Mouse (Mus musculus) hindbrain, embryonic 14.5 days (tissue): ENCODE results near the gene Rnf185. TPM values are rescaled to one million over a fixed set of nuclear protein-coding genes. Genes with fewer than 3 reads are reported as not detected.

Experiments
- ATAC-seq: fragments of 200-750 bp; cut with Nextera tagmentation; 2 replicates; pipeline ENCODE4 v1.8.0; 2017; ENCODE audit warnings: moderate number of reproducible peaks, mild to moderate bottlenecking, moderate TSS enrichment, moderate library complexity; ENCODE audit not compliant: low FRiP score
- DNase-seq: peaks from one replicate; pipeline ENCODE4 v3.0.0-alpha.2; 2015; ENCODE audit warnings: low spot score
- H3K27ac ChIP-seq: fragments of 300-500 bp; sonication (generic); 2 replicates; pipeline ENCODE4 v1.5.1; 2014; ENCODE audit warnings: mild to moderate bottlenecking, moderate library complexity
- H3K27me3 ChIP-seq: fragments of 300-500 bp; sonication (generic); 2 replicates; pipeline ENCODE4 v1.6.1; 2014; ENCODE audit warnings: mild to moderate bottlenecking, low read length, mixed read lengths; ENCODE audit not compliant: control insufficient read depth, insufficient read depth
- H3K36me3 ChIP-seq: fragments of 300-500 bp; sonication (generic); replicated peaks from 2 replicates; pipeline ENCODE4 v1.6.1; 2014; ENCODE audit not compliant: control insufficient read depth, insufficient read depth
- H3K4me1 ChIP-seq: fragments of 300-500 bp; sonication (generic); replicated peaks from 2 replicates; pipeline ENCODE4 v1.6.1; 2014; ENCODE audit warnings: antibody characterized with exemption, low read length, mixed read lengths; ENCODE audit not compliant: control insufficient read depth, insufficient read depth
- H3K4me2 ChIP-seq: fragments of 300-500 bp; sonication (generic); replicated peaks from 2 replicates; pipeline ENCODE4 v1.6.1; 2014; ENCODE audit warnings: mild to moderate bottlenecking, moderate library complexity
- H3K4me3 ChIP-seq: fragments of 300-500 bp; sonication (generic); replicated peaks from 2 replicates; pipeline ENCODE4 v1.5.1; 2014; ENCODE audit warnings: mild to moderate bottlenecking, low read length
- H3K9ac ChIP-seq: fragments of 300-500 bp; sonication (generic); 2 replicates; pipeline ENCODE4 v1.6.1; 2014
- H3K9me3 ChIP-seq: fragments of 300-500 bp; sonication (generic); 2 replicates; pipeline ENCODE4 v1.6.1; 2016; ENCODE audit warnings: low read length; ENCODE audit not compliant: control insufficient read depth
- WGBS: fragments of 180-500 bp; shearing (Covaris S2); extraction: QIAGEN DNeasy Blood & Tissue Kit; methylation state at CpG from one replicate; pipeline ENCODE4 v1.1.7; 2014; 5-methylcytosine and 5-hydroxymethylcytosine counted together
- polyA plus RNA-seq: library from polyadenylated mRNA; unstranded; fragments of >200 nt; fragmentation: Nextera tagmentation; extraction: Ambion mirVana; gene quantifications from 2 replicates; pipeline ENCODE4 v1.2.1, GENCODE M21; 2014

Gene Rnf185
- 46.3 and 50.6 TPM in 2 replicates for polyA plus RNA-seq

DNA sequence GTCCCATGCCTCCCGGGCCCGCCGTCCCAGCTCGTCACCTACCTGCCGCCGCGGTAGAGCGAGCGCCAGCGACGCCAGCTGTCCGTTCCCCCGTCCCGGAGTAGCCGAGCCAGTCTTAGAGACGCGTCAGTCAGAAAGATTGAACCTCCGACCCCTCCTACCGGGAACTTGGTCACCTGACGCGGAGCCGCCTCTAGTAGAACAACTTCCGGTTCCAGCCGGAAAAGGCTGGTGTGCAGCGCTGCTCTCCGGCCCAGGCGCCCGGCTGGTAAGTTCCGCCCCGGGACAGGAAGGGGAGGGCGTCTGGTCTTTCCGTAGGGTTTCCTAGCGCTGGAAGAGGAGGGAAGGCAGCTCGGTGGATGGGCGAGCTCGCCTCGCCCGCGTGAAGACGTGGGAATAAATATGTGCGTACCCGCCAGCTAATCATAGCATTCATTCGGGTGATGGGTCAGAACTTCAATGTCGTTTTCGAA is at the start of gene Rnf185:
Gene Rnf185 (minus strand): TSS at position 197 of the 473 bp plus-strand sequence.
- Histone ChIP-seq H3K27ac (peak within 1 kb of the TSS; percentile 84), H3K27me3 (no peaks in the 10 kb centered on the region), H3K9ac (peak within 1 kb of the TSS; percentile 76), H3K4me1 (peaks cover 25% of the 10 kb centered on the region), H3K9me3 (no peaks in the 10 kb centered on the region), H3K4me3 (peak within 1 kb of the TSS; percentile 76), H3K36me3 (no peaks in the 10 kb centered on the region), H3K4me2 (peak within 1 kb of the TSS; percentile 94)
- ATAC-seq, result peak; percentile 98
- under 1% methylated on average over 45 of the region's 45 CpGs for WGBS
- DNase-seq, result peak; percentile 94

DNA sequence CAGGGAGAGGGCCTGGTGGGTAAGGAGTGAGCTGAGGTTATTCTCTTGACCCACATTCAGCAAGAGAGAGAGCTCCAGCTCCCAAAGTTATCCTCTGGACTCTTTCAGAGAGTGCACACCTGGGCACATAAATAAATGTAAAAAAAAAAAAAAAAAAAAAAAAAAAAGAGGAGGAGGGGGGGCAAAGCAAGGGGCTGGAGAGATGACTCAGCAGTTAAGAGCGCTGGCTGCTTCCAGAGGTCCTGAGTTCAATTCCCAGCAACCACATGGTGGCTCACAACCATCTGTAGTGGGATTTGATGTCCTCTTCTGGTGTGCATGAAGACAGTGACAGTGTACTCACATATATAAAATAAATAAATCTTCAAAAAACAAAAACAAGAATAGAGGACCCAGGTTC is 45.1 kb upstream of the Rnf185 start:
- Histone ChIP-seq H3K4me2 (no peak overlapping the region), H3K9me3 (no peaks in the 10 kb centered on the region), H3K36me3 (no peaks in the 10 kb centered on the region), H3K27ac (no peak overlapping the region), H3K9ac (no peak overlapping the region), H3K4me3 (no peak overlapping the region), H3K4me1 (no peaks in the 10 kb centered on the region), H3K27me3 (no peaks in the 10 kb centered on the region)
- WGBS, result 100% methylated on average over 1 of the region's 1 CpGs
- ATAC-seq, result no peak
- DNase-seq, result no peak

DNA sequence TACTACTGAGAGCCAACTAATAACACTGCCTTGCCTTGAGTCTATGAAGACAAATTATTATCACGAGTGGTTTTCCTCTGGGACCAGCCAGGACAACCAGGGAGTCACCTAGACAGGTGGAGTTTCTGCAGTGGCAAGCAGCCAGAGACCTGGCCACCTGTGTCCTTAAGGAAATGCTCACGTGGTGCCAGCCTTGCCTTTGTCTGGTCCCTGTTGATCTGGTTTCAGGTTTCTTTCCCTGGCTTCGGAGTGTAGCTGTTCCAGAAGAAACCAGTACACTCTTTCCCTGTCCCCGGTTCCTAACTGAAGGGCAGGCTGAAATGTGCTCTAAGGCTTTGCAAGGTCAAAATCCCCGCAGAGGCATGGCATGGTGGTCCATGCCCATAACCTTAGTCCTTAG is 44.6 kb upstream of the Rnf185 start:
- WGBS, result 63% methylated on average over 5 of the region's 5 CpGs
- Histone ChIP-seq H3K9me3 (no peaks in the 10 kb centered on the region), H3K27ac (no peak overlapping the region), H3K27me3 (no peaks in the 10 kb centered on the region), H3K4me2 (no peak overlapping the region), H3K36me3 (no peaks in the 10 kb centered on the region), H3K4me1 (no peaks in the 10 kb centered on the region), H3K9ac (no peak overlapping the region), H3K4me3 (no peak overlapping the region)
- DNase-seq, result no peak
- no peak for ATAC-seq

DNA sequence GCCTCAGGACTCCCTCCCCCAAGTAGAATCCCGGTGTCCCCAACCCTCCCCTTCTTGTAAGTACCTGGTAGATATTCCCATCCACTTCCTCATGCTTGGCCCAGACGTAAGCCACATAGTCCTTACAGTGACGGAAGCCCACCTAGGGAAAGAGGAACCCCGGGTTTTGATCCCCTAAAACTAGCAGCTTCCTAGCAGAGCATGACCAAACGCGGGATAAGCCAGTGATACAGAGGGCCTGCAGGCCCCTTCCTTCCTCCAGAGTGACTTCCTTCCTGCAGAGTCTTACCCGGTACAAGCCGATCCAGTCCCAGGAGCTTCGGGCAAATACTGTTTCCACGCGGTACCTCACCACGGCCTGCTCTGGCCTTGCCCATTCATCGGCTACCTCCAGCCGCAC is 43.3 kb upstream of the Rnf185 start:
- DNase-seq, result no peak
- H3K9ac ChIP-seq, result no peak overlapping the region
- no peak for ATAC-seq
- no peaks in the 10 kb centered on the region for H3K9me3 ChIP-seq
- H3K27ac ChIP-seq, result no peak overlapping the region
- no peaks in the 10 kb centered on the region for H3K27me3 ChIP-seq
- no peaks in the 10 kb centered on the region for H3K36me3 ChIP-seq
- no peaks in the 10 kb centered on the region for H3K4me1 ChIP-seq
- H3K4me2 ChIP-seq, result no peak overlapping the region
- no peak overlapping the region for H3K4me3 ChIP-seq
- WGBS, result 91% methylated on average over 14 of the region's 14 CpGs

DNA sequence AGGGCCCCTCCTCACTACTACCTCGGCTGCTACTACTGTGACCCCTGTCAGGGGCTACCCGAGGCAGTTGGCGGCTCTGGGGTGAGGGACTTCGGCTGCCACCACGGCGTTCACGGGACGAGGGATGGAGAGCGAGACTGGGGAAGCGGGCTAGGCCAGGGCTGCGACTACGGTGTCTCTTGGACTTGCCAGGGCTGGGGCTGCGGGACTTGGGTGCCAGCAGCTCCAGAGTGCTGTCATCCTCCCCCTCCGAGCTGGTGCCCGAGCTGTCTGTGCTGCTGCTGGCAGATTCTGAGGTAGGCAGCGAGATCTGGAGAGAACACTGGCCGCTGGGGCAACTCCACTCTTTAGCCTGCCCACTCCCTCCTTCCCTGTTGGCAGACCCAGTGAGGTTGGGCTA is 42.7 kb upstream of the Rnf185 start:
- no peaks in the 10 kb centered on the region for H3K27me3 ChIP-seq
- no peak for ATAC-seq
- H3K4me3 ChIP-seq, result no peak overlapping the region
- no peaks in the 10 kb centered on the region for H3K36me3 ChIP-seq
- H3K27ac ChIP-seq, result no peak overlapping the region
- WGBS, result 82% methylated on average over 17 of the region's 17 CpGs
- no peak for DNase-seq
- no peak overlapping the region for H3K4me2 ChIP-seq
- H3K4me1 ChIP-seq, result no peaks in the 10 kb centered on the region
- no peak overlapping the region for H3K9ac ChIP-seq
- H3K9me3 ChIP-seq, result no peaks in the 10 kb centered on the region

DNA sequence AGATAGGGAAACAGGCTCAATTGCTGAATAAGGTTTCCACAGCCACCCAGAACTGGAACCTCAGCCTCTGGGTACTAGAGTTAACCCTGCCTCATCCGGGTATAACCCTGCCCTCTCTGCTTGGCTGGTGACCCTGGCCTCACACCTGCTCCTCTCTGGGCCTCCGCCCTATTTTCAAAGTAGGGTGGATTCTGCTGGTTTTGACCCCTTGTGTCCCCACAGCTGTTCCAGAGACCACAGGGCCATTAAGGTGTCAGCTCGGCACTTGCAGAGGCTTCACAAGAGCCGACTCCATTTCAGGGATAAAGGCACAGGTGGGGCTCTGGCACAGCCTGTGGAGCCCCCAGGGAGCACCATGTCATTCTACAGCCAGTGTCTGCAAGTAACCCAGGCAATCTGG is 40.6 kb upstream of the Rnf185 start:
- Histone ChIP-seq H3K4me2 (no peak overlapping the region), H3K4me3 (no peak overlapping the region), H3K9me3 (no peaks in the 10 kb centered on the region), H3K27ac (no peak overlapping the region), H3K9ac (no peak overlapping the region), H3K27me3 (no peaks in the 10 kb centered on the region), H3K4me1 (no peaks in the 10 kb centered on the region), H3K36me3 (no peaks in the 10 kb centered on the region)
- DNase-seq (no peak), ATAC-seq (no peak)
- WGBS, result 74% methylated on average over 4 of the region's 4 CpGs

DNA sequence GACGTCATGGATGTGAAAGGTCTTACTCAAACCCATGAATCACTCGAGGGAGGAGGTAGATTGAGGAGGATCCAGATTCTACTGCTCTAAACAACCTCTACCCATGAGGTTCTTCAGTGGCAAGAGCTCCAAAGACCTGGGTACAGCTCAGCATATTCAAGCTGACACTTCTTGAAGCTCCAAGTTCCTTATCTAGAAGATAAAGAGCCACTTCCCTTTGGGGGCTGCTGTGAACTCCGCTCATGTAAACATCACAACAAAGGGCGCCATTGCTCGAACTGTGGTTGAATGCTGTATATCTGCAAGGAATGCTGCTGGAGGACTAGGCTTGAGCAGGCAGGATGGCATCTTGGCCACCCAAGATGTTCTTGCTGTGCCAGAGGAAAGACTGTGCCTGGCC is 36.9 kb upstream of the Rnf185 start:
- WGBS, result 91% methylated on average over 5 of the region's 5 CpGs
- H3K27me3 ChIP-seq, result no peaks in the 10 kb centered on the region
- no peak for ATAC-seq
- H3K4me3 ChIP-seq, result no peak overlapping the region
- H3K27ac ChIP-seq, result no peak overlapping the region
- no peak overlapping the region for H3K4me2 ChIP-seq
- no peak for DNase-seq
- H3K36me3 ChIP-seq, result no peaks in the 10 kb centered on the region
- peaks cover 5% of the 10 kb centered on the region; the same call in 1 of the 2 replicates for H3K4me1 ChIP-seq
- no peaks in the 10 kb centered on the region for H3K9me3 ChIP-seq
- H3K9ac ChIP-seq, result no peak overlapping the region

DNA sequence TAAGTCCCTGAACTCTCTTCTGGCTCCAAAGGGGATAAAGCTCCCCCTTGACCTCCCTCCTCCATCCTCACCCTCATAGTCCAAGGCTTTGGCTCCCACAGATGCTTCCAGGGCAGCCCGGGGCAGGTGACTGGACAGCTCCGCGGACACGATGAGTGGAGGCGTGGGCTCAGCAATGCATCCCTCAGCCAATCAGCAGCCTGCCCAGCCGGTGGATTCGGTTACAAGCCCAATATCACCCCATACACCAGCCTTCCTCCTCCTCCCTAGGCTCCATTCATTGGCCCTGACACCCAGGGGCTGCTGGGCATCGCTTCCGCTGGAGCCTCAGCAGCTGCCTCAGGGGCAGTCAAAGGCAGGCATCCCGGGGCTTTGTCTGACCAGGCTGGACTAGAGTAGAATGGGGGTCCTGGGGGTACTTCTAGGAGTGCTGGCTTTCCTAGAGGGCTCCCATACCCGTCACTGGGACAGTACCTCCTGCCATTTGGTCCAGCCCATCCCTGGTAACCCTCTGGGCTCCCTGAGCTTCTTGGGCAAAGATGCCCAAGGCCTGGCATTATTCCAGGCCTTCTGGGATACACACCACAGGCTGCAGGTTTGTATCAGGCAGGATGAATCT is 35.9 kb upstream of the Rnf185 start, which contains the start of gene Pla2g3:
Gene Pla2g3 (plus strand): TSS at position 333 of the 619 bp plus-strand sequence.
- Histone ChIP-seq H3K9ac (no peak within 1 kb of the TSS), H3K36me3 (no peaks in the 10 kb centered on the region), H3K4me3 (no peak within 1 kb of the TSS), H3K4me2 (no peak within 1 kb of the TSS), H3K27ac (no peak within 1 kb of the TSS), H3K27me3 (no peaks in the 10 kb centered on the region), H3K9me3 (no peaks in the 10 kb centered on the region), H3K4me1 (peaks cover 5% of the 10 kb centered on the region; the same call in 1 of the 2 replicates)
- DNase-seq (no peak), ATAC-seq (no peak)
- 30% methylated on average over 11 of the region's 11 CpGs for WGBS

DNA sequence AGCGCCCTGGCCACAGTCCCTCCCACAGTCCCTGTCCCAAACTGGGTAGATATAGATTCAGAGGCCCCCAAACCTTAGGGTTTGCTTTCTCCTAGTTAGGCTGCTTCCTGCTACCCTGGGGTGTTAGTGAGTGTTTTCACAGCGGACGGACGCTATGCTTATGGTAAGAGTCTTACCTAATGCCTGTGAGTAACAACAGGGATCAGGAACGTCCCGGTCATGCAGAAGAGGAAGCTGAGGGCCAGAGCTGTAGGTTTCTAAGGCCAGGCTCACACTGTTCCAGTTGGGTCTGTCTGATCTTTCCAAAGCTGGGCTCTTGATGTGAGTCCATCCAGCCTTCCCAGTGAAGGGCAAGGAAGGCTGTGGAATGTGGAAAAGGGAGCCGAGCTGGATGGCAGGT is 34.2 kb upstream of the Rnf185 start:
- H3K4me2 ChIP-seq, result no peak overlapping the region
- ATAC-seq, result no peak
- no peak overlapping the region for H3K9ac ChIP-seq
- WGBS, result 69% methylated on average over 7 of the region's 7 CpGs
- H3K4me3 ChIP-seq, result no peak overlapping the region
- no peaks in the 10 kb centered on the region for H3K27me3 ChIP-seq
- no peaks in the 10 kb centered on the region for H3K36me3 ChIP-seq
- DNase-seq, result no peak
- H3K9me3 ChIP-seq, result no peaks in the 10 kb centered on the region
- H3K27ac ChIP-seq, result no peak overlapping the region
- peaks cover 5% of the 10 kb centered on the region; the same call in 1 of the 2 replicates for H3K4me1 ChIP-seq
